Mouse (Mus musculus): ENCODE data around the gene Thap8.

The Thap8 gene

DNA sequence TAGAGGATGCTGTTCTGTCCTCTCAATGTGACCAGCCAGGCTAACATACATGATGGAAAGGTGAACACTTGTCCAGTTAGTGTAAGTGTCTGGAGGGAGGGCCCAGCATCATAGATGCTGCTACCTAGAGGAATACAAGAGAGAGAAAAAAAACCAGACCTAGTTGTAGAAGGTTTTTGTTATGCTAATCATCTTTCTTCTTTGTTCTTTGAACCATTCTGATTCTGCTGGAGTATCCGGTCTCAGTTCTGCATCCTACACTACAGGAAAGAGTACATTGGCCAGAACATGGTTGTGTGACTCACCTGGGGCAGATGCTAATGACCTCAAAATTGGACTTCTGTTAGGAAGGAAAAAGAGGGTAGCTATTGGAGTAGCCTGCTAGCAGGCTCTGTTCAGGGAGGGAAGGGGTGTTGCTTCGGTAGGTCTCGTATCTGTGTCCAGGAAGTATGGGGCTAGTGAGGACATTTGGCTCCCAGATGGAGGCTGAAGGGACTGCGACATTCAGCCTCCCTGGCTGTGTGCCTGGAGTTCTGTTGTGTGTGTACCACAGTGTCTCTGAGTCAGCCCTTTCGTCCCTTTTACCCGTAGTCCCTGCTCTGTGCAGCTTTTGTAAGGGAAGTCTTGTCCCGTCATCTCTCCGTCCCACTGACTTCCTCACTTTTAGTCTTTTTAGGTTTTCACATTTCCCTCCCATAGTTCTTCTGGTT, 7.0 kb downstream of the Thap8 start:
- no peak for DNase-seq (ENCODE audit: low spot score)

GRCm38 (mm10) chr7:30288046-30288445, 8.2 kb downstream of the Thap8 start:
- DNase-seq (ENCODE audit: low spot score), result no peak

GRCm38 (mm10) chr7:30289071-30289713, 9.3 kb downstream of the Thap8 start:
- peak; percentile 39 for DNase-seq (ENCODE audit: low spot score)

GRCm38 (mm10) chr7:30289714-30290399, 10.0 kb downstream of the Thap8 start:
- peak; percentile 69 for DNase-seq (ENCODE audit: low spot score)

DNA sequence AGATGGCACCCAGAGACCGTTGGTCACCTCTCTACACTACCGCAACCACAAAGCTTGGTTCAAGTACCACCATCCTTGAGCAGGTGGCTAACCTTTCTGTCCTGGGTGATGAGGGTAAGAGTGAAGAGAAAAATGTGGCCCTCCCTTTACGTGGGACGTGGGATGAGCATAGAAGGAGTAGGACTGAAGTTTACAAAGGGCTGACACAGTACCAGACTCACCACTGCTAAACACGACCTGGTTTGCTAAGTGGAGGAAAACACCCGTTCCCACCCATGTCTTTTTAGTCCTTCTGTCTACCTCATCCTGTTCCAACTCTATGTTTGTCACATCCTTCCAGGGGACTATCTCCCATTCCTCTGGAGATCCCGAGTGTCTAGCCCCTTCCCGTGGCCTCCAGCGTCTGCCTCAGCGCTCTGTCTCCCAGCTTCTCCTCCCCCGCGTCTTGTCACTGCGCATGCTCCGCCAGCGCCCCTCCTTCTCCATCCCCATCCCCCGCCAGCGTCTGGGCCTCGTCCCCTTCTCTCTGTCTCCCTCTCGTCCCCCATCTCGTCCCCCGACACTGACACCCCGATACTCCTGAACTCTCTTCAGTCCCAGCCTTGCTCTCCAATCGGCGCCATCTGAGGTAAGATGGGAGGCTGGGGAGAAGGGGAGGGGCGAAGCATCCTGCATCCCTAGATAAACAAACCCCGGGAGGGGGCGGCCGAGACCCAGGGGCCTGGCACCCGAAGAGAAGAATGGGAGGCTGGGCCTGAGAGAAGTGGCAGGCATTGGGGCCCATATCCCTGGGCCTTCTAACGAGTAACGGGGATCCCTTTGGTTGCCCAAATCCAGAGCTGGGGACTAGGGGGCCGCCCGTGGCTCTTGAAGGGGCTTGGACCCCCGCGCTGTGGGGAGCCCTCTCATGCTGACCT, 11.6 kb downstream of the Thap8 start, which contains the start of gene Clip3:
Clip3 (plus strand) TSS at position 514 of the 917 bp plus-strand sequence.
- peak; percentile 92 for DNase-seq (ENCODE audit: low spot score)

GRCm38 (mm10) chr7:30293795-30294194, 13.9 kb downstream of the Thap8 start:
- DNase-seq (ENCODE audit: low spot score), result no peak

- no peak for DNase-seq (ENCODE audit: low spot score)
Observed at GRCm38 (mm10) chr7:30294296-30294695, 14.4 kb downstream of the Thap8 start.

- peak; percentile 78 for DNase-seq (ENCODE audit: low spot score)
Observed at GRCm38 (mm10) chr7:30295103-30295502, 15.2 kb downstream of the Thap8 start.

GRCm38 (mm10) chr7:30296816-30297215, 16.9 kb downstream of the Thap8 start:
- no peak for DNase-seq (ENCODE audit: low spot score)

GRCm38 (mm10) chr7:30297266-30297665, 17.4 kb downstream of the Thap8 start:
- no peak for DNase-seq (ENCODE audit: low spot score)

- DNase-seq (ENCODE audit: low spot score), result no peak
Observed at GRCm38 (mm10) chr7:30300914-30301313, 21.0 kb downstream of the Thap8 start.

DNA sequence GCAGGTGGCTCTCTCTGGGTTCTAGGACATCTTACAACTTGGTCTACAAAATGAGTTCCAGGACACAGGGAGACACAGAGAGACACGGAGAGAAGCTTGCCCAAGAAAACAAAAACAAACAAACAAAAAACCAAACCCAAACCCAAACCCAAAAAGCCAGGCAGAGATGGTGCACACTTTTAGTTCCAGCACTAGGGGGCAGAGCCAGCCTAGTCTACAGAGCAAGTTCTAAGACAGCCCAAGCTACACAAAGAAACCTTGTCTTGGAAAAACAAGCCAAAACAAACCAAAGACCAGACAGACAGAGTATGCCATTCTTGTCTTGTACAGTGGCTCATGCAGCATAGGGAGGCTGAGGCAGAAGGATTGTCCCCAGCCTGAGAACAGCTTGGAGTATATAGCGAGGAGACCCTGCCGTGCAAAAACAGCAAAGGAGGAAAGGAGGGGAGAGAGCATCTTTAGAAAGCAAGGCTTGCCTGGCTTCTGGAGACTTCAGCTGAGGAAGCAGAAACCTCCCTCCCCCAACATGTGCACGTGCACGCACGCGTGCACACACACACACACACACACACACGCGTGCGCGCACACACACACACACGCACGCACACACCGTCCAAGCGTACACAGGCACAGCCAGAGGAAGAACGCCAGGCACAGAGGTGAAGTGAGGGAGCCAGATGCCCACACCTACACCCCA, 26.3 kb downstream of the Thap8 start:
- DNase-seq (ENCODE audit: low spot score), result no peak

DNA sequence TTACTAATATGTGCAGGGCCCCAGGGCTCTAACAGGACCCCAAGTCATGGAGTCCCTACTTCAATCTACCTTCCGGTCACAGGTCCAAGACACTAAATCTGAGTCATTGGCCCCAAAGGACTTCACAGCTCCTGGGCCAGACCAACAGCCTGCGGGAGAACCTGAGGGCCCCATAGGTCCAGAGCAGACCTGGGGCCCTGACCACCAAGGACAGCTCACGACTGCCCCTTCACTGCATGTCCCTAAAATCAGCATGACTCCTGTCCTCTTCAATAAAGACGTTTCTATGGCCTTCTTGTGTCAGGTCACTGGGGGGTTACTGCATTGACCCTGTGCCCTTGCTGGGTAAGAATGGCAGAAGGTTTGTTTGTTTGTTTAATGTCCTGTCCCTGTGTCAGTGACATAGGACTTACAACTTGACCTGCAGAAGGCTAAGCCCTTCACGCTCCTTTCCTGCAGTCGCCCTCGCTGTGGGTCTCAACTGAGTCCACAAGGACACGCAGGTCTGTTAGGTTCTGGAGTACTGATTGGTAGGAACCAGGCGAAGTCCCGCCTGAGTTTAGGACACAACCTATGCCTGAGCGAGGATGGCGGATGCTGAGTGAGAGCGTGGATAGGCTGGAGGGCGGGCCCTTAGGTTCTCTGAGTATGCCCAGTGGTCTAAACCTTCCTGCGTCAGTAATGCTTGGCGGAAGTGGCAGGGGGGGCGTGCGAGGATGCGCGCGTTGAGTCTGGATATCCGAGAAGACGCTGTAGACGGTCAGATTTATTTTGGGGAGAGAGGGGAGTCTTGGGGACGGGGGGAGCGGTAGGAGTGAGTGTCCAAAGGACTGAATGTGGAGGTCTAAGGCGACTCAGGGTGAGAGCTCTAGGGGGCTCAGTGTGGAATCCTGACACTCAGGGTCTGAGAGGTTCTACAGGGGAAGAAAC, 28.4 kb downstream of the Thap8 start, which contains the start of gene Alkbh6:
Alkbh6 (plus strand) TSS at position 642 of the 930 bp plus-strand sequence.
- peak; percentile 89 for DNase-seq (ENCODE audit: low spot score)

DNA sequence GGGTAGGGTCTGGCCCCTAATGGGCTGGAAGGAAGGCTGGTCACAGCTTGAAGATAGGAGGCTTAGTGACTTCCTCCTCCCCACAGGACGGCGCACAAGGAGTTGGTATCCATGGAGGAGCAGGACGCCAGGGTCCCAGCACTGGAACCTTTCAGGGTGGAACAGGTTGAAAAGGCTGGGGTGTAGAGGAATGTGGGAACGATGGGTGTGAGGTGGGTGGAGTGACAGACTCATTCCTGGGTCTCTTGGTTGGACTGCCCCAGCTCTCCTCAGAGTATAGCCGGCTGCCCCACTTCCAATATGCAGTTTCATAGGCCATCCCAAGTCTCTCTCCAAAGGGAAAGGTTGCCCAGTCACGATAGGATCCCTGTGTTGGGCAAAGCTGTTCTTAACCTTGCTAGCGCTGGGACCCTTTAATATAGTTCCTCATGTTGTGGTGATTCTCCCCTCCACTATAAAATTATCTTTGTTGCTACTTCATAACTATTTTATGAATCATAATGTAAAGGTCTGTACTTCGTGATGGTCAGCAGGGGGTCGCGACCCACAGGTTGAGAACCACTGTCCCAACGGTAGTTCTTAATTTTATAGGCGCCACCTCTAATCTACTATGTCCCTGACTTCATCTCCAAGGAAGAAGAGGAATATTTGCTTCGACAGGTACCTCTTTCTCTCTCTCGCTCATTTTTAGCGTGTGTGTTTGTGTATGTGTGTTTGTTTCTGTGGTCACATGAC, 29.7 kb downstream of the Thap8 start:
- DNase-seq (ENCODE audit: low spot score), result no peak

- no peak for DNase-seq (ENCODE audit: low spot score)
Observed at GRCm38 (mm10) chr7:30310136-30310535, 30.2 kb downstream of the Thap8 start.

- no peak for DNase-seq (ENCODE audit: low spot score)
Observed at GRCm38 (mm10) chr7:30313666-30314320, 33.9 kb downstream of the Thap8 start.

DNA sequence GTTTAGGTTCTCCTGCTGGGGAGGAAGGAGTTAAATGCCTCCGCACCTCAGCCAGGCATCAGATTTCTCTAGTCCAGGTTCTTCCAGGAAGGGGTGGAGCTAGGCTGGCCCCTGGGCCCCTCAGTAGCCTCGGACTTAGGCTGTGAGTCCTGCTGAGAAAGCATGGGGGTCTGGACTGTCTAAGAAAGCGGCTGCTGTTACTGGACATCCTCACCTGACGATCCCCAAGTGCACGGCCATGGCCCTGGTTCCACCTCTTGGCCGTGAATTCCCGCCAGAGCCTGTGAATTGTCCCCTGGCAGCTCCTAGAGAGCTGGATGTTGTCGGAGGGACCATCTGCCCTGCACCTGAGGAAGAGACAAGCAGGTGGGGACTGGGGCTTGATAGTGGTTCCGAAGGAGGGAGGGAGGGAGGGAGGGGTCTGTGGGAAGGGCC, 34.8 kb downstream of the Thap8 start, which contains the start of gene Syne4:
Syne4 (plus strand) TSS at position 87 of the 435 bp plus-strand sequence.
- DNase-seq (ENCODE audit: low spot score), result no peak
